Mouse (Mus musculus) kidney, adult 8-10 months (tissue): ENCODE data around the gene Marveld3.

ENCODE experiments used
- DNase-seq, 2 experiments: peaks; one replicate each; pipeline ENCODE4 v3.0.0; 2022

The Marveld3 gene

DNA sequence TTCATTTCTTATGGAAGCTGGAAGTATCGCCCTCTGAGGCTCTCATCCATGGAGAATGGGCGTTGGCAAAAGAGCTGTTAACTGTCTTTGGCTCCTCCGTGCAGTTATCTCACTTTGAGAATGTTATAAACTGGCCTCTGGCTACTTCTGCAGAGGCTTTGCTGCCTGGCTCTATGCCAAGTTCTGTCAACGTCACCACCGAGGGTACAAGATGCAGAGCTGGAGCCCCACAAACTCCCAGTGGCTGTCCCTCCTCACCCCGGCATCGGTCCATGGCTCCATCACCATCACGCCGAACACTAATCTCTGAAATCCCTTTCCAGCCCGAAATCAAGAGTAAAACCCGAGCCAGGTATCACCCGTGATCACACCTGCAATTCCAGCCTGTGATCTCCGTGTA, 1.4 kb upstream of the Marveld3 start:
- DNase-seq: no peak

DNA sequence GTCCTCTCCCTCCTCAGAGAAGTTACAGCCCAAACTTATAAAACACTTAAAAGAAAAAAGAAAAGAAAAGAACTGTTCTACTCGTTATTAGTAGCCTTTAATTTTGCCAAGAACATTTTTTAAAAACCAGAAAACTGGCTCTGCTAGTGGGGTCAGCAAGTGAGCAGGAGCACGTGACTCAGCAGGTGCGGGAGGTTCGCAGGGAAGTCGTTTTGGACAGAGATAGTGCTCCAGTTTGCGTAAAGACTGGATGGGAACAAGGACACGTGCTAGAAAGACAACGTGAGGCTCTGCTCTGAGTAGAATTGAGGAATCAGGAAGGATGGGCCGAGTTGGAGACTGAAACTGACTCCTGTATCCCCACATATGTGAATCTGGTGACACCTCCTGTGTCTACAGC, 893 bp upstream of the Marveld3 start:
- no peak for DNase-seq

DNA sequence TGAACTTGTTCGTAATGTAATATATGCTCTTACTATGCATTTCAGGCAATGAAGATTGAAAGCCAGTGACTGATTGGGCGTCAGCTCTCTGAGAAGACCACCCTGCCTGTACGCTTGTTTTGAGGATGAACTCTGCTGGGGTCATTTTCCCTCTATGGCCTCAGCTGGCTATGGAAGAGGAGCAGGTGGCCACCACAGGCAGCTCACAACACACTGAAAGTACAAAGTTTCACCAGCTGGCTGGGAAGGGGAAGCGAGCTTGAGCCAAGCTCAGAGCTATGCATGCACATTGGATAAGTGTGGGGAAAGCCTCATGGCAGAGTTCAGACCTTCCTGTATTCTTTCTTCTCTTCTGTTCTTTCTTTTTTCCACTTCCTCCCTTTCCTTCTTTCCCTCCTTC, 2.9 kb downstream of the Marveld3 start:
- no peak for DNase-seq

DNA sequence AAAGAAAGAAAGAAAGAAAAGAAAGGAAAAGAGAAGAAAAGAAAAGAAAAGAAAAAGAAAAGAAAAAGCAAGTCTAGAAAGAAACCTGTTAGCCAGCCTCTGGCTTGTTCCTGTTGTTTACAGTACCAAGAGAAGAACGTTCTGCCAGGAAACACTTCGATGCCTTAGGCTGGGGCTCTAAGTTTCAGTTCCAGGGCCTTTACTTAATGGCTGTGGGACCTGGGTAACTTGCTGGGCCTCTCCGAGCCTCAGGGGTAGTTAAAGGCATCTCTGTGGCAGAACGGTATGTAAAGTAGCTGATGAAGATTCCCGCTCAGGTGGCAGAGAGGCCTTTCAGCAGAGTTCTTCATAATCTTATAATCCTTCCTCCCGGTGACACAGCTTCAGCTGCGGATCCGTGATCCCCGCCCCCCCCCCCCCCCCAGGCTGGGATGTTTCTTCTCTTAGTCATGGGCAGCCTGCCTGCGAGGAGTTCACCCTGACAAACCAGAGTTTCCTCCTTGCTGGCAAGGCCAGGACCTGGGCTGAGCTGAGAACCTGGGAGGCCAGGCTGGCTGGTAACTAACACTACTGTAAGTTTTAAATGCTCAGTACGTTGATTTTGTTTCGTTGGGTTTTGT, 3.9 kb downstream of the Marveld3 start:
- DNase-seq: no peak

DNA sequence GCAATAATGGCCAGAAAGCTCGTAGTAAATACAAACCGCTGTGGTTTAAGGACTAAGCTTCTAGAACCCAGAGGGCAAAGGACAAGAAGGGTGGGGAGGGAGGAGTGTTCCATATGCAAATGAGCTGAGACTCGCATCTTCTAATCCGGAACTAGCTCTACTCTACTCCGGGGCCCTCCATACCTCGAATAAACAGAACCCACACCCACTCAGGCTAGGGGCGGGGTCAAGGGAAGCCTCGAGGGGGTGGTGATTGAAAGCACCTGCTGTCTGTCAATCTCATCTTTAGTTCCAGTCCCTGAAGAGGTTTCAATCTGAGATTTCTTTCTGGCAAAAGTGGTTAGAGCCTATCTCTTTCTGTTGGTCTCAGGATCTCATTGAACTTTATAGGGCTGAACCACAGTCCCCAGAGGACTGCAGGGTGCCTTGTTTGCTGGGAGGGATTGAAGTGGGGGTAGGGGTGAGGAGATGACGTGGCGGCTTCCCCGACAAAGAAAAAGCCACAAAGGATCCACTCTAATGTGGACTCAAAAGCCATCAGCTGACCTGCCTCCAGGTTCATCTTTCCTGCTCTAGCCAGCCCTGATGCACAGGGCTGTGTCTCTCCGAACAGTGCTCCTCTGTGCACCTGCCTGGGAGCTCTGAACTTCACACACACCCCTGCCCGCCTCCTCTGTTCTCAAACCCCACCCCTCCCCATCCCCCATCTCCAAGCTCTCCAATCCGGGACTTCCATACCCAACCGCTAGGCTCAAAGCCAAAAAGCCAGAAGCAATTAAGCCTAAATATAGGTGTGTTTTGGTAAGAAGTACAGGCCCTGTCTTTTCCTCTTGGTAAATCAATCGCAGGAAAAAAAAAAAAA, 4.6 kb downstream of the Marveld3 start:
- DNase-seq: peak; percentile 58 to 75

DNA sequence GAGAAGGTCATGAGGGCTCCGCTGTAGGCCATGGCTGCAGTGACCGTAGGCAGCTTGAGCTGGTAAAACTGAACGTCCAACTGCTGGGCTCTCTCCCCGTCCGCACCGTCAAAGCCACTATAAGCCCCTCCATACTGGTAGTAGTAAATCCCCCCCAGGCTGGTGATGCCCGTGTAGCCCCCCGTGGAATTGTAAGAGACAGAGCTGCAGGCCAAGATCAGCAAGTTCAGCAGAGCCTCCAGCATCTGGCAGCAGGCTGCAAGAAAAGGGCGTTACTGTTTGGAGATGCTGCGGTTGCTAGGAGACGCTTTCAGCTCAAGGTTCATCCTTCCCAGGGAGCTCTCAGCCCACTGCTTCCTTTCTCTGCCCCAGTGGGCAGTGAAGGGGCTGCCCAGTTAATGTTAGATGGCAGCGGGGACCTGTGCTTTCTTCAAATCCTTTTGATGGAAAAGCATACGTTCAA, 7.5 kb downstream of the Marveld3 start:
- no peak for DNase-seq

DNA sequence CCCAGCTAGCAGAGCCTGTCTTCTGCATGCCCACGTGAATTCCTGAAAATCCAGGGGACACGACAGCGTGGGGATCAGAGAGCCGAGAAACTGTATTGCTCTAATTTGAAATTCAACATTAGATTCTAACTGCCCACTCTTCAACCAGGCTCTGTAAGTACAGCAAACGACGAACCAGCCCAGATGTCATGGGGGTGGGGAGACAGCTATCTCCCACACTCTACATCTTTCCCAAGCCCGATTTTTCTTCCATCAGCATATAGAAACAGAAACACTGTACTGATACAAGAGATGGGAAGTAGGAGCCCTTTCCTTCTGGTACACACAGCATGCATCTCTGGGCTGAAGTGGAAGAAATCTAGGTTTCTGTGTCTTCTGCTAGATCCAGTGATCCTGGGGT, 9.8 kb downstream of the Marveld3 start:
- DNase-seq: no peak

DNA sequence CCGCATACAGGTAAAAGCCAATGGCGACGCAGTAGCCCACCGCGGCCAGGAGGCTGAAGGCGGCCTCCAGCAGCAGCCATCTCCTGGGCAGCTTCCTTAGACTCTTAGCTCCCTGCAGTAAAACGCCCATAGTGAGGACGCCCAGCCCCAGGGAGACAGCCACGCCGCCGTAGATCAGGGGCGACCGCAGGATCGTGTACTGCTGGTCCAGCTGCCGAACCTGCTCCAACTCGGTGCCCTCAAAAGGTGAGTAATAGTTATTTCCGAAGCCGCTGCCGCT, 13.8 kb downstream of the Marveld3 start:
- DNase-seq: no peak

DNA sequence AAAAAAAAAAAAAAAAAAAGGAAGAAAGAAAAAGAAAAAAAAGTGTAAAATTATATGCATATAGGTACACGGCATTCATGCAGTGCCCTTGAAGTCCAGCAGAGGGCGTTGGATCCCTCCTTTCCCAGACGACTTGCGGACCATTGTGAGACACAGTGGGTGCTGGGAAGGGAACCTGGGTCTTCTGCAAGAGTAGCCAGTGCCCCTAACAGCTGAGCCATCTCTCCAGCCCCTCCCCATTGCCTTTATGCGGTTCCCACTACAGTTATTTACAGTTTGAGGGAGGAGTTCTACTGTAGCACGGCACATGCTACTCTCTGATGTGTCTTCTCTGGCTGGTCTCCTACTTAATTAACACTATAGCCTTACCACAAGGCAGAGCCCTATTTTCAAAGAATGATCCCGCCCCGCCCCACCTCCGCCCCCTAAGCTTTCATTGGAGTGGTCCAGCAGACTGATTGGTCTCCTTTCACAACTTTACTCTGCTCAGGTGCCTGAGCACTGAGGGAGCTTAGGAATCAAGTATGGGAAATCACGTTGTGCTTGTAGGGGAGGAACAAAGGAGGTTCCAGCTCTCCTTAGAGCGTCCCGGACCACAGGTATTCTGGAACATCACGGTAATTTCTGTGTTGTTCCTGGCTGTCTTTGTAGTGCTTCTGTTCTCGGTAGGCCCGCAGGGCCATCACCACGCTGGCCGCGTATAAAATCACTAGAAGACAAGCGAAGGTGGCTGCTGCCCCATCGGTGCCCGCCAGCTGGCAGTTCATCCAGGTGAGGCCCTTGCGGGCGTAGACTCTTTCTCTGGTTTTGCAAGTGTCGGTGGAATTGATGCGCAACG, 14.3 kb downstream of the Marveld3 start:
- peak in 1 of 2 experiments; percentile 28 for DNase-seq

DNA sequence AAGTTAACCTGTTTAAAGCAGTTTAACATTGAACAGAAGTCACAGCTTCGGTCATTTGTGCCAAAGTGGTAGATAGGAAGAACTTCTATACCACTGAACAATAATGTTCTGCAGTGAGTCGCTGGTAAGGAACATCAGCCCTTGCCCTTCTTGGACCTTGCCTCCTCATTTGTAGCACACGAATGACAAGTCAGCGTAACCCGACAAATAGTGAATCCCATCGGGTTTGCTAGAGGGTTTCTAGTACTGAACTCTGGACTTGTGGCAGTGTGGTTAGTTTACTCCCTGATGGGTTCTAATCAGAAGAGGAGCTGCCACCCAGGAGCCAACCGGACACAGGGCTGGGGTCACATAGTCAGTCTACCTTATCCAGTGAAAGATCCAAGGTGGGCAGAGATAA, 15.7 kb downstream of the Marveld3 start:
- DNase-seq: peak; percentile 46 to 65

DNA sequence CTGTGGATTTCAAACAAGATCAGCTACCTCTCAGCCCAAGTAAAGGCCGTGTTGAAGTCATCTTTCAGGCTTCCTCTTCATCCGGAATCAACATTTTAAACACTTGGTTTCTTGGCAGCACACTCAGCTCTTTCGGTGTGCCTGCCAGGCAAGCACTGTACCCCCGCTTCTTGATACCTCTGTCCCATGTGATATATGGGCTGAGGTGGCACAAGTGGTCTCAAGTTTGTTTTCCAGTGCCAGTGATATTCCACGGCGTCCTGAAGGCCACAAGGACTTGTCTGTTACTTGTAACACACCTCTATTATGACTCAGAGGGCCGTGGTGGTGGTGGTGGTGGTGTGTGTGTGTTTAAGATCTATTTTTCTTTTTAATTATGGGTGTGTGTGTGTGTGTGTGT, 16.3 kb downstream of the Marveld3 start:
- DNase-seq: no peak

DNA sequence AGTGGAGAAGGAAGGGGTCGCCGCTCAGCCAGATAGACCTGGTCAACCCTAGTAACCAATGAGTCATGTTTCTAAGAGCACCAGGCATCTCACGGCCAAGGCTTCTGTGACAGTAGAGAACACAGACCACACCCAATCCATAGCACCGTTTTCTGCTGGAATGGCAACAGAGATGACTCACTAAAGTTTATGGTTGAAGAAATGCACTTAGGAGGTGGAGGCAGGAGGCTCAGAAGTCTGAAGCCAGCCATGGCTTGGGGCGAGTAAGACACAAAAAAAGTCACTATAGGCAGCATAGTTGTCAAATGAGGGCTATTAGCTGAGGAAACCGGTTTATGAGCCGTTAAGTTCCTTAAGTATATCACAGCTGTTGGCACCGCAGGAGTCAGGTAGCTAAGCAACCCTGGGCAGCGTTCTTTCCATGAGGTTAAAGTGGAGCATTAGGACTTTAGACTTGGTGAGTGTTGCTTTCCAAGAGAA, 16.8 kb downstream of the Marveld3 start:
- DNase-seq: peak; percentile 49 to 68

DNA sequence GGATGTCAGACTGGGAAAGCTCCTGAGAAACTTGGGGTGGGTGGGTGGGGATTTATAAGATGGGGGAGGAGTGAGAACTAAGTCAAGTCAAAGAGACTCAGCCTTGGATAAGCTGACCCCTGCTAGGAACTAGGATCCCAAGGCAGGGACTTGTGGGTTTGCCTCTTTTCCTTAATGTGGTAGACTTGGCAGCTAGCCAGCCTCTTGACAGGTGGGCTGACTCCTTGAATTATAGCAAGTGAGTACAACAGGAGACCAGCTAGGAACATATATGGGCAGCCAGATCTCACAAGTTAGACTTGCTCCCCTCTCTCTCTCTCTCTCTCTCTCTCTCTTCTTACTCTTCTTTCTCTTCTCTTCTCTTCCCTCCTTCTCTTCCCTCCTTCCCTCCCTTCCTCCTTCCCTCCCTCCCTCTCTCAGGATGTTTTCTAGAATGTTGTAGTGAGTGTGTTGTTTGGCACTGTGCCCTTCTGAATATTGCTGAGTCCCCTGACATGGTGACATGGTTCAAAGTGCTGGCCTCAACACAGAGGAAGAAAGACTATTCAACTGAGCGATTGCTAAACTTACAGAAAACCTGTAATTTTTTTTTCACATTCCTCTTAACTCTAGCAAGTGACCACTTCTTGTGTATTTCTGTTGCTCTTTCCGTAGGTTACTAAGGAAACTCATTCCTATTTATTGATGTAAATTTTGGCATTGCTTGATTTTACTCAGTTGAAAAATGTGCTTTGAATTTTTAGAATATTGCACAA, 20.2 kb downstream of the Marveld3 start:
- no peak for DNase-seq

DNA sequence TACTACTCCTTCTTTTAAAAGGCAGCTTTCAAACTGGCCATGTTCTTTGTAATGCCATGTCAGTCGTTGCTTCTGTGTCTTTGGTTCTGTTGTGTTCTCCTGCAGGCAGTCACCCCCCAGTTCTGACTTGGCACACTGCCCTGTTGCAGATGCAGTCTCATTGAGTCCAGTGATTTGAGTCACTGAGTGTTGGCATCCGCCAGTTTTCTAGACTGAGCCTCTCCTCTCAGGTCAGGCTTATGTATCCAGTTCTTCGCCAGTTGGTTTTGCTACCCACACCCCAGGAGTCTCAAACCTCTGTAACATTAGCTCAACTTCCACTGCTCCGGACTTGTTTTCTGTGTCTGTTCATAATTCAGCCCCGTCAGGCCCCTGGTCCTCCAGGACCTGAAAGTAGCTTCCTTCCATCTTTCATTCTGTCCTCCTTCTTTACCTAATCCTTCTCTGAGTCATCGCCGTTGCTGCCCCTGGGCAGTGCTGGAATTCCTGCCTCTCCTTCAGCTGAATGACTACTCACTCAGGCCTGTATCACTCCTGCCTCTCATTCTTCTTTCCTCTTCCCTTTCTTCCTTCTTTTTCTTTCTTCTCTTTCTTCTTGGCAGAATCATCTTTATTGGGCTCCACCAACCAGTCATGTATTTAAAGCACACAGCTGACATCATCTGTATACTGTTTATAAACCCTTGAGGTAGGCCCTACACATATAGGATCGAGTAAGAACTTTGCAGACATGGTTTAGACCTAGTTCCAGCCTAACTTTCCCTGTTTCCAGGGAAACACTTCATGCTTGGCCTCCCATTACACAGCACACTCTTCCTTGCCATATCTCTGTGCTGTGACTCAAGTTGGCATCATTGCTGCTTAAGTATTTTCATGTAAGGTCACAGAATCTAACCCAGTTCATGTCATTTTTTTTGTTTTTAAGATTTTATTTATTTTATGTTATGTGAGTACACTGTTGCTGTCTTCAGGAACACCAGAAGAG, 41.3 kb downstream of the Marveld3 start:
- DNase-seq: no peak

DNA sequence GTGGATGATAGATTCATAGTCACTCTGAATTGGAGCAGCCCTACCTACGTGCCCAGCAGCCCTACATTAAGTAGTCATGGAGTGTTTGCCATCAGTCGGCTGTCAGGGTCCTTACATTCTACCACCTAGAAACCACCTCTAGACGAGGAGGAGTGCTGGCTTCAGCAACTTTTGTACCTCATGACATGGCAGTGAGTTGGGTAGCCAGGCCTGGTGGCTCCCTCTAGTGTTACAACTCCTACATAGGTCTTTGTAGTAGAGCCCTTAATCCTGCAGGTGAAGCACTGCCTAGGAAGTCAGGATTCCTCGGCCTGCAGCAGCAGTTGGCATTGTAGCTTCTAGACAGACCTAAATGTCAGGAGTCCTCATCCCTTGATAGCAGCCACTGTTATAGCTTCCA, 44.7 kb downstream of the Marveld3 start:
- DNase-seq: peak; percentile 63 to 68

DNA sequence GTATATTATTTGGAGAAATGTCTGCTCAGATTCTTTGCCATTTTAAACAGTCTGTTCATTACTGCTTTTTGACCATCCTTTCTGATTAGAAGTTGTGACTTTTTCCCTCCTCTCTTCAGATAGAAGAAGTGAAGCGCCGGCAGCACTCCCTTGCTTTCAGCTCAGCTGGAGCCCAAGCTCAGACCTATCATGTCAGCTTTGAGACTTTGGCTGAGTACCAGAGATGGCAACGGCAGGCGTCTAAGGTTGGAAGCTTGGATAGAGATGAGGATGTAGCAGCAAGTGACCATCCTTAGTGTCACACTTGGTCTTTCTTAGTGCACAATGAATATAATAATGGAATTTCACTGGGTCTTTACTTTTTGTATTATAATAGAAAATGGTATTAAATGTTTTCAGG, 54.6 kb downstream of the Marveld3 start:
- no peak for DNase-seq

DNA sequence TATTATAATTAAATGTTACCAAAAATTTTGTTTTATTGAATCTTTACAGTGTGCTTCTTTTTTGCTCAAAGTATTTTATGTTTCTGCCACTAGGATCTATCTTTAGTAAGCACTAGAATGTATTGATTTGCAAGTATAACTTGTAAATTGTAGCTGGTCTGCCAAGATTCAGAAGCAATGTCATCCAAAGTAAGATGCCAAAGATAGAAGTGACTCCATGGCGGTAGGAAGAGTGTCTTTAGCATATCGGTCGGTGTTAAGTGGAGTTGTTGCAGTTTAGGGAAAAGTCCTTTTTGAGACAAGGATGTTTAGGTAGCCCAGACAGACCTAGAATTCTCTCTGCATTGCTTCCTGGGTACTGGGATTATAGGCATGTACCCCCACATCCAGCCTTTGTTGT, 55.1 kb downstream of the Marveld3 start:
- no peak for DNase-seq

DNA sequence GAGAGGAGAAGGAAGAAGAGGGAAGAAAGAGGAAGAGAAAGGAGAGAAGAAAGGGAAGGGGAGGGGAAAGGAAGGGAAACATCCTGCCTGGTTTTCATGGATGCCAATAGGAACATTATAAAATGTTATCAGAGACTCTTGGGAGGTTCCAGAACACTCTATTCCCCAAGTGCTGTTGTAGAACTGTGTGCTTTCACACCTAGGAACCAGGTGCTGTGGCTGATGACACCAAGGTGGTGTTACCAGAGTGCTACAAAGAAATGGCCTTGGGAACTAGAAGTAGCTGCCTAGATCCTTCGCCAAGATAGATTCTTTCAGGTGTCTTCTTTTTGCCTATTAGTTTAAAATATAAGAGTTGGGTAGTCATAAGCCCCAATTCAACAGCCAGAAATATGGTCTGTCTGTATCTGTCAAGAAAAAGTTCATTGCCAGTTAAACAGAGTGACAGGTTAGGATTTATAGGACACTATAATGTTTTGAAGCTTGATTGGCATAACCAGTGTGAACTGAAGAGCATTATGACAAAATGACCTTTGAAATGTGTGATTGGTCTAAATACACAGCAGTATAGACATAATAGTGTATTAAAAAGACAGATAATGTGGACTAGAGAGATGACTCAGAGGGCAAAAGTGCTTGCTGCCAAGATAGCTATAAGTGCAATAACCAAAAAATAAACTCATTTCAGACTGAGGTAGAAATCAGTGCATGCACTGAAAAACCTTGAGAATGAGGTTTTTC, 56.9 kb downstream of the Marveld3 start:
- no peak for DNase-seq

DNA sequence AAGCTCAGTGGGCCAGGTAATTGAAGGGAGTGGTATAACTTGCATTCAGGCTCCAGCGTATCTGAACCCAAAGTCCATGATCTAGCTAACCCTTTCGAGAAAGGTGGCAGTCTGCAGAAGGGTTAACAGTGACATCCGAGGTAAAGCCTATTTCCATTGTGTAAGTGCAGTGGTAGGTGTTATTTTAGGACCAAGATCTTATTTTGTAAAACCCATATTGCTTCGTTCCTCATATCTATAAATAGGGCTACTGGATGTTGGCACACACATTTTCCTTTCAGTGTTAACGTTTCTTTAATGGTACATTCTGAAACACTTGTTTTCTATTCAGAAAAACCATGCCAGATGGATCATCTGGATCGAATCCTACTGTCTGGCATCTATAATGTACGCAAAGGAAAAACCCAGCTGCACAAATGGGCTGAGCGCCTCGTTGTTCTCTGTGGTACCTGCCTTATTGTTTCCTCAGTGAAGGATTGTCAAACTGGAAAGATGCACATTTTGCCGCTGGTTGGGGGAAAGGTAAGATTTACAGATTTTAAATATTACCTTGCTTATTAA, 58.0 kb downstream of the Marveld3 start:
- DNase-seq: no peak

DNA sequence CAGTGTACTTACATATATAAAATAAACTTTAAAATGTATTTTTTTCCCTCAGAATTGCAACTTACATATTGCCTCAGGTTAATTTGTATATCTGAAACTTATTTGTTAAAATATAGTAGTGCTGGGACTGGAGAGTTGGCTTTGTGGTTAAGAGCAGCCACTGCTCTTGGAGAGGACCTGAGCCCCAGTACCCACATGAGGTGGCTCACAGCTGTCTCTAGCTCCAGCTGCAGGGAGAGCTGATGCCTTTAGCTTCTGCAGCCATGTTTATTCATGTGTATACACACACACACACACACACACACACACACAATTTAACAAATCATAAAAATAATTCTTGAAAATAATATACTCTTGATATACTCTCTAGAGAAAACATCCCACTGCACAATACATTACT, 59.6 kb downstream of the Marveld3 start:
- DNase-seq: no peak
